Mouse (Mus musculus): ENCODE results near the gene Edn3. TPM values are rescaled to one million over a fixed set of nuclear protein-coding genes. Genes with fewer than 3 reads are reported as not detected.

Edn3 gene
- polyA plus RNA-seq, 1 experiment from 2014 or later = 2.8 TPM

GRCm38 (mm10) chr2:174782016-174782415 is 21.6 kb downstream of the Edn3 start:
- Histone ChIP-seq H3K27me3 (ENCODE audit: control insufficient read depth, insufficient read depth, low read length) (no peaks in the 10 kb centered on the region), H3K4me2 (ENCODE audit: low read depth, low read length, severe bottlenecking) (no peak overlapping the region), H3K4me1 (replicated peaks; ENCODE audit: control insufficient read depth, insufficient read depth, low read length) (no peaks in the 10 kb centered on the region), H3K36me3 (ENCODE audit: control insufficient read depth, insufficient read depth, low read length) (no peaks in the 10 kb centered on the region), H3K4me3 (ENCODE audit: low read depth, low read length) (no peak overlapping the region), H3K9ac (ENCODE audit: low read length) (no peak overlapping the region), H3K9me3 (ENCODE audit: control insufficient read depth, low read length) (no peaks in the 10 kb centered on the region), H3K27ac (ENCODE audit: low read depth, low read length) (no peak overlapping the region)
- ATAC-seq (replicated peaks; ENCODE audit: low FRiP score) (no peak), DNase-seq (ENCODE audit: low spot score) (no peak)
- 78% methylated on average over 4 of the region's 4 CpGs for WGBS

DNA sequence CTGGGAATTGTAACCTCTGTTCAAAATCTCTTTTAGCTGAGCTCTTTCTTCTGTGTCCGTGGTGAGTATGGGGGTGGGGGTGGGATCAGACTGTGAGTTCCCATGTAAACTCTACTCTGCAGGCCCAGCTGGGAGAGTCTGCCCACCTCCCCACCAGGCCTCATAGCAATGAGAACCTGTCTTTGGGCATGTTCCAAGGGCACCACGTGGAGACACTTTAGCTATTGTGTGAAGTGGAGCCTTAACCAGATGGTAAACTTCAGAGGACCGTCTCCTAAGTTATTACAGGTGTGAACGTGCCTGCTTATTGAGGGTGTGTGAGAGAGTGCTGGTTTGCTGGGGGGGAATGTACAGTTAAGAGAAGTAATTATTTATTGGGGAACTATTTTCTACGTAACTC is 22.5 kb downstream of the Edn3 start:
- H3K27ac ChIP-seq (ENCODE audit: low read depth, low read length) = no peak overlapping the region
- ATAC-seq (replicated peaks; ENCODE audit: low FRiP score) = no peak
- DNase-seq (ENCODE audit: low spot score) = no peak
- no peaks in the 10 kb centered on the region for H3K9me3 ChIP-seq (ENCODE audit: control insufficient read depth, low read length)
- H3K4me1 ChIP-seq (replicated peaks; ENCODE audit: control insufficient read depth, insufficient read depth, low read length) = no peaks in the 10 kb centered on the region
- WGBS = 64% methylated on average over 5 of the region's 5 CpGs
- no peak overlapping the region for H3K9ac ChIP-seq (ENCODE audit: low read length)
- no peaks in the 10 kb centered on the region for H3K27me3 ChIP-seq (ENCODE audit: control insufficient read depth, insufficient read depth, low read length)
- H3K4me3 ChIP-seq (ENCODE audit: low read depth, low read length) = no peak overlapping the region
- no peak overlapping the region for H3K4me2 ChIP-seq (ENCODE audit: low read depth, low read length, severe bottlenecking)
- no peaks in the 10 kb centered on the region for H3K36me3 ChIP-seq (ENCODE audit: control insufficient read depth, insufficient read depth, low read length)

DNA sequence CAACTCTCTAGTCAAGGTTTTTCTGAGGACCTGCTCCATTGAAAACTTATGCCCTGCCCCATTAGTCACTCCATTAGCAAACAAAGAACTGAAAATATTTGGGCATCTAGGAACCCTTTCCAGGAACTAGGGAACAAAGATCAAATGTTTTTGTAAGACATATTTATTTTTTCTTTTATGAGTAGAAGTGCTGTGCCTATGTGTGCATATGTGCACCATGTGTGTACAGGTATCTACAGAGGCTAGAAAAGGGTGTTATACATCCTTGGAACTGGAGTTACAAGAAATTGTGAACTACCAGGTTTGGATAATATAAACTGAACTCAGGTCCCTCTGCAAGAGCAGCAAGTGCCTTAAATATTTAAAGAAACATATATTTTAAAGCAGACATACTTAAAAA is 28.4 kb downstream of the Edn3 start:
- no peak overlapping the region for H3K4me2 ChIP-seq (ENCODE audit: low read depth, low read length, severe bottlenecking)
- no peak overlapping the region for H3K27ac ChIP-seq (ENCODE audit: low read depth, low read length)

DNA sequence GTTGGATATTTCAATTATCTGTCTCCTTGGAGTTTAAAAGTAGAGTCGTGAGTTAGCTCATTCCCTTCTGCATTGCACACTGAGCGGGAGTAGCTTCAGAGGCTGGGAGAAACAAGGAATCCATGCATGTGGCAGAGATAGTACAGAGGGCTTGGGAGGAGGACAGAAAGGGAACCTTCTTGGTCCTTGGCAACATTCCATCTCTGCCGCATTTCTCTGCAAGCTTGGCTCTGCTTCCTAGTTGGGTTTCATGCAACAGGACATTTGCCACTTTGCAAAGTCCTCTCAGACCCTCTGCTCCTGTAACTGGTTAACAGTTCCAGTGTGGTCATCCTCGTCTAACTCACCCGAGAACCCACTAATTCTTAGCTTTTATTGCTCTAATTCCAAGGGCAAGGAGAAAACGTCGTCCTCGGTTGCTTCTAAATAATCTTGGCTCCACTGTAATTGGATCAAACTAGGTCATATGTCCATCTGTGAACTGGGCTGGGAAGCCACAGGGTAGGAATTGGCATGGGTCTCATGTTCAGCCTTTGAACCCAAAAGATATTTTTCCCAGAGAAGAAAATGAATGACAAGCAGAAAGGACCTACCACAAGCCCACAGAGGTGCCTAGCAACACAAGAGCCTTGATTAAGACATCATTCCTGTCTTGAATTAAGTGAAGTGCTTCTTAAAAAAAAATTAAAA is 32.2 kb downstream of the Edn3 start:
- H3K9ac ChIP-seq (ENCODE audit: low read length) = no peak overlapping the region
- DNase-seq (ENCODE audit: low spot score) = no peak
- H3K4me3 ChIP-seq (ENCODE audit: low read depth, low read length) = no peak overlapping the region
- H3K4me2 ChIP-seq (ENCODE audit: low read depth, low read length, severe bottlenecking) = no peak overlapping the region
- H3K4me1 ChIP-seq (replicated peaks; ENCODE audit: control insufficient read depth, insufficient read depth, low read length) = no peaks in the 10 kb centered on the region
- H3K9me3 ChIP-seq (ENCODE audit: control insufficient read depth, low read length) = no peaks in the 10 kb centered on the region
- no peak overlapping the region for H3K27ac ChIP-seq (ENCODE audit: low read depth, low read length)
- no peak for ATAC-seq (replicated peaks; ENCODE audit: low FRiP score)
- no peaks in the 10 kb centered on the region for H3K36me3 ChIP-seq (ENCODE audit: control insufficient read depth, insufficient read depth, low read length)
- no peaks in the 10 kb centered on the region for H3K27me3 ChIP-seq (ENCODE audit: control insufficient read depth, insufficient read depth, low read length)
- WGBS = 82% methylated on average over 8 of the region's 8 CpGs

More for the DNA sequence above, 28.4 kb downstream of the Edn3 start:
- H3K4me1 ChIP-seq (replicated peaks; ENCODE audit: control insufficient read depth, insufficient read depth, low read length) = no peaks in the 10 kb centered on the region
- DNase-seq (ENCODE audit: low spot score) = no peak
- no peaks in the 10 kb centered on the region for H3K9me3 ChIP-seq (ENCODE audit: control insufficient read depth, low read length)
- no peaks in the 10 kb centered on the region for H3K36me3 ChIP-seq (ENCODE audit: control insufficient read depth, insufficient read depth, low read length)
- H3K27me3 ChIP-seq (ENCODE audit: control insufficient read depth, insufficient read depth, low read length) = no peaks in the 10 kb centered on the region
- ATAC-seq (replicated peaks; ENCODE audit: low FRiP score) = no peak
- H3K9ac ChIP-seq (ENCODE audit: low read length) = no peak overlapping the region
- H3K4me3 ChIP-seq (ENCODE audit: low read depth, low read length) = no peak overlapping the region

- ATAC-seq (replicated peaks; ENCODE audit: low FRiP score) (no peak), DNase-seq (ENCODE audit: low spot score) (no peak)
- WGBS = 77% methylated on average over 1 of the region's 1 CpGs
- no peaks in the 10 kb centered on the region for H3K9me3 ChIP-seq (ENCODE audit: control insufficient read depth, low read length)
- no peak overlapping the region for H3K27ac ChIP-seq (ENCODE audit: low read depth, low read length)
- no peak overlapping the region for H3K4me3 ChIP-seq (ENCODE audit: low read depth, low read length)
- no peaks in the 10 kb centered on the region for H3K4me1 ChIP-seq (replicated peaks; ENCODE audit: control insufficient read depth, insufficient read depth, low read length)
- H3K9ac ChIP-seq (ENCODE audit: low read length) = no peak overlapping the region
- H3K4me2 ChIP-seq (ENCODE audit: low read depth, low read length, severe bottlenecking) = no peak overlapping the region
- no peaks in the 10 kb centered on the region for H3K27me3 ChIP-seq (ENCODE audit: control insufficient read depth, insufficient read depth, low read length)
- H3K36me3 ChIP-seq (ENCODE audit: control insufficient read depth, insufficient read depth, low read length) = no peaks in the 10 kb centered on the region
These were observed 32.8 kb downstream of the Edn3 start for GRCm38 (mm10) chr2:174793181-174793580.

- WGBS = 84% methylated on average over 2 of the region's 2 CpGs
- Histone ChIP-seq H3K9ac (ENCODE audit: low read length) (no peak overlapping the region), H3K4me2 (ENCODE audit: low read depth, low read length, severe bottlenecking) (no peak overlapping the region), H3K36me3 (ENCODE audit: control insufficient read depth, insufficient read depth, low read length) (no peaks in the 10 kb centered on the region), H3K27me3 (ENCODE audit: control insufficient read depth, insufficient read depth, low read length) (no peaks in the 10 kb centered on the region), H3K9me3 (ENCODE audit: control insufficient read depth, low read length) (no peaks in the 10 kb centered on the region), H3K4me1 (replicated peaks; ENCODE audit: control insufficient read depth, insufficient read depth, low read length) (no peaks in the 10 kb centered on the region), H3K4me3 (ENCODE audit: low read depth, low read length) (no peak overlapping the region), H3K27ac (ENCODE audit: low read depth, low read length) (no peak overlapping the region)
- DNase-seq (ENCODE audit: low spot score) (no peak), ATAC-seq (replicated peaks; ENCODE audit: low FRiP score) (0 out of 2 replicates have a peak, but pooled peaks have one; percentile 30)
These were observed 36.6 kb downstream of the Edn3 start for GRCm38 (mm10) chr2:174796998-174797397.

DNA sequence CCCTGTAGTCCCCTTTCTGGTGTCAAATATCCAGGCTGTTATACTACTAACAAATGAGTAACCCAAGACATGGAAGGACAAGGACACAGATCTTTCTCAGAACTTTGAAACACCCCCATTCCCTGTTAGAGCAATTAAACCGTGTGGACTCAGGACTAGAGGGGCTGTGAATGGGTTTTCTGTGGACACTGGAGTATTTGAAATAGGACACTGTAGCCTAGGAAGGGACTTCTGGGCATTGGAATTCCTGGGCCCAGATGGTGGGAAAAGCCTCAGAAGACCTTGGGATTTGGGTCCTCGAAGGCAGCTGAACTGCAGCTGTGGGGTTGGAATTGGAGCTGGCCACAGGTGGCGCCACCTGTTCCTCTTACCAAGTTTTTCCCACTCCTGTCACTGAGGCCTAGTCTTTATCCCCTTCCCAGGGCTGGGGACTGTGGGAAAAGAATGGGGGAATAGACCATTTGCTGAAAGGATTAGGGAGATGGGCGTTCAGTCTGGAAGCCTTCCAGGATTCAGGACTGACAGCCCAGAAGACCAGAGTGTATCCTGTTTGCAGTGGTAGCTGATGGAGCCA is 37.2 kb downstream of the Edn3 start:
- no peaks in the 10 kb centered on the region for H3K27me3 ChIP-seq (ENCODE audit: control insufficient read depth, insufficient read depth, low read length)
- no peak for ATAC-seq (replicated peaks; ENCODE audit: low FRiP score)
- no peak overlapping the region for H3K9ac ChIP-seq (ENCODE audit: low read length)
- H3K4me2 ChIP-seq (ENCODE audit: low read depth, low read length, severe bottlenecking) = no peak overlapping the region
- H3K4me1 ChIP-seq (replicated peaks; ENCODE audit: control insufficient read depth, insufficient read depth, low read length) = no peaks in the 10 kb centered on the region
- 75% methylated on average over 4 of the region's 4 CpGs for WGBS
- no peak for DNase-seq (ENCODE audit: low spot score)
- H3K27ac ChIP-seq (ENCODE audit: low read depth, low read length) = no peak overlapping the region
- H3K9me3 ChIP-seq (ENCODE audit: control insufficient read depth, low read length) = no peaks in the 10 kb centered on the region
- H3K36me3 ChIP-seq (ENCODE audit: control insufficient read depth, insufficient read depth, low read length) = no peaks in the 10 kb centered on the region
- H3K4me3 ChIP-seq (ENCODE audit: low read depth, low read length) = no peak overlapping the region

DNA sequence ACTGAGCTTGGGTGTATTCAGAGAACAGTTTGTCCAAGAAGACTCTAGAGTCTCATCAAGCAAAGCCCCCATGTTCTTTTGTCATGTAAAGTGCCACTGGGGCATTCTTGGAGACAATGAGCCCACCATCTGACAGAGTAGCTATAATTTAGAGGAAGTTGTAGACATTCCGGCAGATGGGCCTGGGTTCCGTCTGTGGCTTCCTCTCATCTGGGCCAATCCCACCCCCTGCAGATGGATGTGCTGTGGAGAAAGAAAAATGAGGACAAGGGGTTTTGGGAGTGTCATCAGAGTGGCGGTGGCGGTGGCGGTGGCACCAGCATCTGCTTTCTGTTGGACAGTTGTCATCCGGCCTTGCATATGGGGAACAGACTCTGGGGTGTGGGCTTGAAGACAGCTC is 42.0 kb downstream of the Edn3 start:
- Histone ChIP-seq H3K36me3 (ENCODE audit: control insufficient read depth, insufficient read depth, low read length) (no peaks in the 10 kb centered on the region), H3K9ac (ENCODE audit: low read length) (no peak overlapping the region), H3K4me1 (replicated peaks; ENCODE audit: control insufficient read depth, insufficient read depth, low read length) (no peaks in the 10 kb centered on the region), H3K27me3 (ENCODE audit: control insufficient read depth, insufficient read depth, low read length) (no peaks in the 10 kb centered on the region), H3K9me3 (ENCODE audit: control insufficient read depth, low read length) (no peaks in the 10 kb centered on the region), H3K4me2 (ENCODE audit: low read depth, low read length, severe bottlenecking) (no peak overlapping the region), H3K27ac (ENCODE audit: low read depth, low read length) (no peak overlapping the region), H3K4me3 (ENCODE audit: low read depth, low read length) (no peak overlapping the region)
- ATAC-seq (replicated peaks; ENCODE audit: low FRiP score) = no peak
- DNase-seq (ENCODE audit: low spot score) = no peak
- WGBS = 95% methylated on average over 6 of the region's 6 CpGs

- H3K9me3 ChIP-seq (ENCODE audit: control insufficient read depth, low read length) = no peaks in the 10 kb centered on the region
- H3K27me3 ChIP-seq (ENCODE audit: control insufficient read depth, insufficient read depth, low read length) = no peaks in the 10 kb centered on the region
- DNase-seq (ENCODE audit: low spot score) (no peak), ATAC-seq (replicated peaks; ENCODE audit: low FRiP score) (no peak)
- H3K4me3 ChIP-seq (ENCODE audit: low read depth, low read length) = no peak overlapping the region
- no peaks in the 10 kb centered on the region for H3K36me3 ChIP-seq (ENCODE audit: control insufficient read depth, insufficient read depth, low read length)
- no peak overlapping the region for H3K4me2 ChIP-seq (ENCODE audit: low read depth, low read length, severe bottlenecking)
- WGBS = 81% methylated on average over 1 of the region's 1 CpGs
- no peak overlapping the region for H3K9ac ChIP-seq (ENCODE audit: low read length)
- H3K4me1 ChIP-seq (replicated peaks; ENCODE audit: control insufficient read depth, insufficient read depth, low read length) = no peaks in the 10 kb centered on the region
- no peak overlapping the region for H3K27ac ChIP-seq (ENCODE audit: low read depth, low read length)
These were observed 43.2 kb downstream of the Edn3 start for GRCm38 (mm10) chr2:174803661-174804060.
